Mouse (Mus musculus): ENCODE results near the gene Hip1. TPM values are rescaled to one million over a fixed set of nuclear protein-coding genes. Genes with fewer than 3 reads are reported as not detected.

The Hip1 gene
- total RNA-seq (2014; rRNA removed) (103 and 110 TPM in 2 replicates), polyA plus RNA-seq (2015; fragmentation: Nextera tagmentation; extraction: Ambion mirVana) (26.9 and 28.3 TPM in 2 replicates)

GRCm38 (mm10) chr5:135544865-135545797 is at the start of gene Hip1:
Gene Hip1 (minus strand): TSS chr5:135545120.
- under 1% methylated on average over 44 of the region's 46 CpGs for WGBS
- H3K4me2 ChIP-seq (ENCODE audit: low read depth, low read length), result peak within 1 kb of the TSS; percentile 99
- DNase-seq (ENCODE audit: low spot score) (peak; percentile 98), ATAC-seq (peak; percentile 99)
- H3K36me3 ChIP-seq (ENCODE audit: insufficient read depth, low read length), result no peaks in the 10 kb centered on the region
- H3K27me3 ChIP-seq (ENCODE audit: insufficient read depth, low read length), result no peaks in the 10 kb centered on the region
- peak within 1 kb of the TSS; percentile 77 for H3K4me3 ChIP-seq (ENCODE audit: low read length)
- no peaks in the 10 kb centered on the region for H3K9me3 ChIP-seq (ENCODE audit: low read length)
- peak; percentile 74 for TF ChIP-seq CTCF (IDR thresholded peaks at IDR 0.05; ENCODE audit: low read depth)
- H3K9ac ChIP-seq (replicated peaks; ENCODE audit: low read length), result peak within 1 kb of the TSS; percentile 68
- 0 out of 2 replicates have a peak, but pooled peaks cover 3% of the 10 kb centered on the region for H3K4me1 ChIP-seq (ENCODE audit: insufficient read depth, low read length)
- H3K27ac ChIP-seq, result peak within 1 kb of the TSS; percentile 29; the same call in 1 of the 2 replicates

GRCm38 (mm10) chr5:135589996-135590784 is 45.3 kb upstream of the Hip1 start:
- no peaks in the 10 kb centered on the region for H3K4me1 ChIP-seq (ENCODE audit: insufficient read depth, low read length)
- H3K27me3 ChIP-seq (ENCODE audit: insufficient read depth, low read length), result no peaks in the 10 kb centered on the region
- TF ChIP-seq CTCF (IDR thresholded peaks at IDR 0.05; ENCODE audit: low read depth), result no peak
- DNase-seq (ENCODE audit: low spot score), result no peak
- no peak overlapping the region for H3K27ac ChIP-seq
- H3K4me3 ChIP-seq (ENCODE audit: low read length), result no peak overlapping the region
- H3K9me3 ChIP-seq (ENCODE audit: low read length), result peaks cover 5% of the 10 kb centered on the region; the same call in 1 of the 2 replicates
- ATAC-seq, result no peak
- 83% methylated on average over 11 of the region's 12 CpGs for WGBS
- no peak overlapping the region for H3K4me2 ChIP-seq (ENCODE audit: low read depth, low read length)
- no peak overlapping the region for H3K9ac ChIP-seq (replicated peaks; ENCODE audit: low read length)
- no peaks in the 10 kb centered on the region for H3K36me3 ChIP-seq (ENCODE audit: insufficient read depth, low read length)

- WGBS, result 87% methylated on average over 4 of the region's 4 CpGs
- Histone ChIP-seq H3K36me3 (ENCODE audit: insufficient read depth, low read length) (no peaks in the 10 kb centered on the region), H3K27me3 (ENCODE audit: insufficient read depth, low read length) (no peaks in the 10 kb centered on the region), H3K9ac (replicated peaks; ENCODE audit: low read length) (no peak overlapping the region), H3K4me2 (ENCODE audit: low read depth, low read length) (no peak overlapping the region), H3K9me3 (ENCODE audit: low read length) (peaks cover 5% of the 10 kb centered on the region; the same call in 1 of the 2 replicates), H3K27ac (no peak overlapping the region), H3K4me1 (ENCODE audit: insufficient read depth, low read length) (no peaks in the 10 kb centered on the region), H3K4me3 (ENCODE audit: low read length) (no peak overlapping the region)
- TF ChIP-seq CTCF (IDR thresholded peaks at IDR 0.05; ENCODE audit: low read depth), result no peak
- ATAC-seq (no peak), DNase-seq (ENCODE audit: low spot score) (no peak)
Observed at GRCm38 (mm10) chr5:135587764-135588163, 42.8 kb upstream of the Hip1 start.

GRCm38 (mm10) chr5:135585691-135586090 is 40.8 kb upstream of the Hip1 start:
- H3K4me3 ChIP-seq (ENCODE audit: low read length), result no peak overlapping the region
- H3K9me3 ChIP-seq (ENCODE audit: low read length), result no peaks in the 10 kb centered on the region

GRCm38 (mm10) chr5:135582330-135582729 is 37.4 kb upstream of the Hip1 start:
- no peaks in the 10 kb centered on the region for H3K4me1 ChIP-seq (ENCODE audit: insufficient read depth, low read length)
- H3K4me2 ChIP-seq (ENCODE audit: low read depth, low read length), result no peak overlapping the region
- DNase-seq (ENCODE audit: low spot score) (no peak), ATAC-seq (no peak)
- no peaks in the 10 kb centered on the region for H3K36me3 ChIP-seq (ENCODE audit: insufficient read depth, low read length)
- 83% methylated on average over 4 of the region's 4 CpGs for WGBS
- no peaks in the 10 kb centered on the region for H3K9me3 ChIP-seq (ENCODE audit: low read length)
- no peak for TF ChIP-seq CTCF (IDR thresholded peaks at IDR 0.05; ENCODE audit: low read depth)
- H3K4me3 ChIP-seq (ENCODE audit: low read length), result no peak overlapping the region
- H3K27me3 ChIP-seq (ENCODE audit: insufficient read depth, low read length), result no peaks in the 10 kb centered on the region
- no peak overlapping the region for H3K27ac ChIP-seq
- H3K9ac ChIP-seq (replicated peaks; ENCODE audit: low read length), result no peak overlapping the region

More at GRCm38 (mm10) chr5:135585691-135586090, 40.8 kb upstream of the Hip1 start:
- no peak for DNase-seq (ENCODE audit: low spot score)
- TF ChIP-seq CTCF (IDR thresholded peaks at IDR 0.05; ENCODE audit: low read depth), result no peak
- no peaks in the 10 kb centered on the region for H3K27me3 ChIP-seq (ENCODE audit: insufficient read depth, low read length)
- no peaks in the 10 kb centered on the region for H3K4me1 ChIP-seq (ENCODE audit: insufficient read depth, low read length)
- WGBS, result 93% methylated on average over 8 of the region's 8 CpGs
- no peak for ATAC-seq
- no peak overlapping the region for H3K27ac ChIP-seq
- H3K4me2 ChIP-seq (ENCODE audit: low read depth, low read length), result no peak overlapping the region
- H3K9ac ChIP-seq (replicated peaks; ENCODE audit: low read length), result no peak overlapping the region
- H3K36me3 ChIP-seq (ENCODE audit: insufficient read depth, low read length), result no peaks in the 10 kb centered on the region

- Histone ChIP-seq H3K27me3 (ENCODE audit: insufficient read depth, low read length) (no peaks in the 10 kb centered on the region), H3K36me3 (ENCODE audit: insufficient read depth, low read length) (no peaks in the 10 kb centered on the region), H3K27ac (peak overlapping the region; percentile 16; the same call in 1 of the 2 replicates), H3K4me3 (ENCODE audit: low read length) (no peak overlapping the region), H3K9me3 (ENCODE audit: low read length) (no peaks in the 10 kb centered on the region), H3K9ac (replicated peaks; ENCODE audit: low read length) (no peak overlapping the region), H3K4me2 (ENCODE audit: low read depth, low read length) (no peak overlapping the region), H3K4me1 (ENCODE audit: insufficient read depth, low read length) (no peaks in the 10 kb centered on the region)
- ATAC-seq (peak; percentile 85), DNase-seq (ENCODE audit: low spot score) (peak; percentile 72)
- WGBS, result 53% methylated on average over 10 of the region's 10 CpGs
- no peak for TF ChIP-seq CTCF (IDR thresholded peaks at IDR 0.05; ENCODE audit: low read depth)
Observed at GRCm38 (mm10) chr5:135579331-135579751, 34.4 kb upstream of the Hip1 start.

All from hindbrain, postnatal 0 days (tissue).